Mouse (Mus musculus) brain, embryonic 14.5 days (tissue): ENCODE measurements around the gene Gm10803. TPM values are rescaled to one million over a fixed set of nuclear protein-coding genes. Genes with fewer than 3 reads are reported as not detected.
A peak's percentile ranks its signal among the peaks of the same experiment; 100 is the strongest.

Experiments used
- DNase-seq: peaks from one replicate; pipeline ENCODE4 v3.0.0-alpha.2; 2011; ENCODE audit warnings: low read depth
- CTCF ChIP-seq: fragments of 200-500 bp; IDR thresholded peaks from 2 replicates; pipeline ENCODE4 v1.5.1; 2012; ENCODE audit warnings: inconsistent platforms, mild to moderate bottlenecking, moderate library complexity, borderline replicate concordance; ENCODE audit not compliant: insufficient read depth, insufficient read length; ENCODE audit errors: extremely low read depth
- POLR2A ChIP-seq: fragments of 200-500 bp; IDR thresholded peaks from 2 replicates; pipeline ENCODE4 v1.6.1; 2012; ENCODE audit warnings: mild to moderate bottlenecking, inconsistent platforms, borderline replicate concordance; ENCODE audit not compliant: poor library complexity, insufficient read depth, insufficient read length, severe bottlenecking; ENCODE audit errors: extremely low read depth
- polyA plus RNA-seq: library from polyadenylated mRNA; depleted of rRNA; stranded (reverse); fragments of >200 nt; gene quantifications from 2 replicates; pipeline ENCODE4 v1.2.3, GENCODE M21; 2012

The Gm10803 gene
- polyA plus RNA-seq, 1 experiment: not detected

DNA sequence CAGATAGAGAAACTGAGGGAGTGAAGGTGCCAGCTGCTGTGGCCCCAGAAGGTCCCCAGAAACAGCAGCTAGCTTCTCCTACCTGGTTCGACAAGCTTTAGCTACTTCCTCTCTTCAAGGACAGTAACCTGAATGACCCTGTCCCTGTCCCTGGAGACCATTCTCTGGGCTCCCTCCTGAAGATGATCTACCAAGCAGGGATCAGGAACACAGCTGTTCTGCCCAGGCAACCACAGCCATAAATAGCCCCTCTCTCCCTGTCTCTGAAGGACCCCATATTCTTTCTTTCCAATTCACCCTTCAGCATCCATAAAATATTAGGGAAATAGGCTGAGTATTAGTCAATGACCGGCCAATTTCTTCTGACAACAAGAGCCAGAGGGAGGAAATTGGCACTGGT, 18.6 kb upstream of the Gm10803 start:
- no peak for DNase-seq
- no peak for TF ChIP-seq POLR2A
- TF ChIP-seq CTCF: no peak

DNA sequence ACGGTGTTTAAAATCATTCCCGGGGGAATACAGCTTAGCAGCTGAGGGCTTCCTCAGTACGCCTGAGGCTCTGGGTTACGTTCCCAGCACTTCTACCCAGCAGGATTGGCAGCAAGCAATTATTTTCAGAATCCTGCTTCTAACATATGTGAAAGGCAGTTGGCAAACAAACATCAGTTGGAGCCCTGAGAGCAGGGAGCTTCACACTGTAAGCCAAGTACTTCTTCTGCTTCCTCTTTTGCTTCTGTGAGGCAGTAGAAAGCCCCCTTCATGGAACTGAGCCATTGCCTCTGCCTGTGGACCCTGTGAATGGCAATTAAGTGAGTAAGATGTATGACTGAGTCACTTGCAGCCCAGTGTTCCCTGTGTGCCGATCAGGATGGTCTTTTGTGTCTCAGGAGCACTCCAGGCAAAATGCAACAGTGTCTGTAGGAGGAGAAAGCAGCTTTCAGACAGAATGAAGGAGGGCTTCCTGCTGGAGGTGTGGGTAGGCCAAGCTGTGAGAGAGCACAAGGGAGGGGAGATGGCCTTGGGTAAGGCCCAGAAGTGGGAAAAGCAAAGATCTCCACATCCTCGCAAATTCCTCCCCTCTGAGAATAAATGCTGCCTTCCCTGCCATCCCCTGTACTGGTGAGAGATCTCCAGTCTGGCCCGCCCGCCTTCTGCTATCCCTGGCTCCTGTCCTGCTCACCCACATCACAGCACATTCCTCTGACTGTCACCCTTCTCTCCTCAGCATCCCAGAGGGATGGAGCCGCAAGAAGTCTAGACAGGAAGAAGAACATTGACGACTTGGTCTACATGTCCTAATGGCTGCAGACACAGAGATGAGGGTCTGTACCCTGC, 7.5 kb upstream of the Gm10803 start:
- TF ChIP-seq POLR2A: no peak
- no peak for TF ChIP-seq CTCF
- peak; percentile 68 for DNase-seq

DNA sequence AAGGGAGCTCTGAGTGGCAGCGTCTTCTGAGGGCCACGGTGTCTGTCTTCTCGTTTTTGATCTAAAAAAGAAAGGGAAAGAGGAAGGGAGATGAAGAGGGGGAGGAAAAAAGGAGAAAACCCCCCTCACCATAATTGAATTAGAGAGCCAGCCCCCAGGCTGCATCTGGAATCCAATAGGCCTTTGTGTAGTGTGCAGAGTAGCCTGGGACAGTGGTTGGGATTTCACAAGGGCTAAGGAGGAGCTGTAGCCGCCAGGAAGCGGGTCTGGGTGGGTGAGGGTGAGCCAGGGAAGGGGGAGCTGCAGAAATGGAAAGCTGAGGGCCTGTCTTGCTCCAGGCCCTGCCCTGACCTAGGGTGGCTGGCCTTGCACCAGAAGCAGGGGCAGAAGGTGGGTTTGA, 6.5 kb upstream of the Gm10803 start:
- TF ChIP-seq CTCF (no peak), POLR2A (no peak)
- no peak for DNase-seq

DNA sequence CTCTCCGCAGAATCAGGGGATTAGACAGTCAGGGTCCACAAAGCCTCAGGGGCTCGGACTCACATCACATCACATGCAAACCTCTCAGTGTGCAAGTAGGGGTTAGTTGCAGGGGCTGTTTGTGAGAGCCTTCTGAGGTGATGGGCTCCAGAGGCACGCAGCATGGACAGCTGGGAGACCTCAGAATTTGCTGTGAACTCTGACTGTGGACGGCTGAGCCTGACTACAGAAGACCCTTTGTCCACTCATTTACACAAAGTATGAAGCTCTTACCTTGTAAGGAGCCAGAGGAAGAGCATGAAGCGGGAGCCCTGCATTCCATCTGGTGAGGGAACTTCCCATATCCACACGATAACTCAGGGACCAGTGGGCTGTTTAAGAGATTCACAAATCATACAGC, 5.3 kb downstream of the Gm10803 start:
- TF ChIP-seq CTCF: no peak
- TF ChIP-seq POLR2A: no peak
- DNase-seq: no peak

DNA sequence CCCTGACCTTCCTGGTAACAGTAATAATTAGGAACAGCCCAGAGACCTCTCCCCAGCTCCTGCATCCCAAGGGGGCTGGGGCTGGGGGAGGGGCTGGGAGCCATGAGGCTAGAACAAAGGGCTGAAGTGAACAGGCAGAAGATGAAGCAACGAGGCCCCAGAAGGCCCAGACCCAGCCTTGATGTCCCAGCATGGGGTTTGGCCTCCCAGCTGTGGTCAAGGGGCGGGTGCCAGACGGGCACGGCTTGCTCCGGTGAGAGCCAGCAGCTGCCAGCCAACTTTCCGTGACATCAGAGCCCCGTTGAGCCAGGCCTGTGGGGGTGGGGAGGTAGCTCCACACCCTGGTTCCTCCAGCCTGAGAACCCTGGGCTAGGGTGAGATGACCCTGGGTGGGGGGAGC, 7.3 kb downstream of the Gm10803 start:
- TF ChIP-seq POLR2A: no peak
- no peak for TF ChIP-seq CTCF
- DNase-seq: no peak

DNA sequence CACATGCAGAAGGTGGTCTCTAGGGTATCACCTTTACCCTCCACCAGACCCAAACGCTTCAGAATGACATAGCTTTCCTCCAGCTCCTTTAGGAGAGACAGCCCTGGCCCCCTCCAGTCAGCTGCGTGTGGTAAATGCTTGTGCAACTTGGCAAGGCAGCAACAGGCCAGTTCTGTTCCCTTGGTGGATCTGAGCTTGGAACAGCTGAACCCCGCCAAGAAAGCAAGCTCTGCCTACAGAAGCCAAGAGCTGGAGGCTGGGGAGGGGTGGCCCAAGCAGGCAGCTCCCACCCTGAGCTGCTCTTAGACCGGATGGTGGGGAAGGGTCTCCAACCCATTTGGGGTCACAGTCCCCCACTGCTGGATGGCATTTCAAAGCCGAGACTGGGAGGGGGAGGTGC, 12.2 kb downstream of the Gm10803 start:
- no peak for TF ChIP-seq CTCF
- no peak for TF ChIP-seq POLR2A
- no peak for DNase-seq

DNA sequence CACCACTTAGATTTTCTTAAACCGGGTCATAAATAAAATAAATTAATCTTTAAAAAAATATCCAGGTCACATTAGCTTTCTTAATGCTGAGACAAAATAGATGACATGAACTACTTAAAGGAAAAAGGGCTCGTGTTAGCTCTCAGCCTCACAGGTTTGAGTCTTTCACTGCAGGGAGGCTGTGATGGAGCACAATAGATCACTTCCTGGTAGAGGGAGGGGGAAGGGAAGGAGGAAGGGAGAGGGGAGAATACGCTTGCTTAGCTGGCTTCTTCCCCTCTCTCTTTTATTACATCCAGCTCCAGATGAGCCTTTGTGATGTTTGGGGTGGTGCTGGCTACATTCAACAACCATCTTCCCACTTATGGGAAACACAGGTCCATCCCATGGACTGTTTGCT, 20.9 kb downstream of the Gm10803 start:
- DNase-seq: no peak
- TF ChIP-seq POLR2A (no peak), CTCF (no peak)

DNA sequence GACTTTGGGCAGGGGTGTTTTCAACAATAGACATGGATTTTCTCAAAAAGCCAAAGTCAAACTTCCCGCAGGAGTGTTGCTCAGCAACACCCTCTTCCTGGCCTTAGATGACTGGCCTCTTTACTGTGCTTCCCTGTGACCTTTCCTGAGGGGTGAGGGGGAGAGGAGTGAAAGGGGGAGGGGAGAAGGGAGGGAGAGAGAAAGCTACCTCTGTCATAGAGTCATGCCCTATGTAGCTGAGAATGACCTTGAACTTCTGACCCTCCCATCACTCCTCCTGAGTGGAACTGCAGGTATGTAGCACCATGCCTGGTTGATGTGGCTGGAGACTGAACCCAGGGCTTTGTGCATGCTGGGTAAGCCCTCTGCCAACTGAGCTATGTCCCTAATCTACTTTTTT, 25.5 kb downstream of the Gm10803 start:
- TF ChIP-seq POLR2A: no peak
- no peak for TF ChIP-seq CTCF
- no peak for DNase-seq

DNA sequence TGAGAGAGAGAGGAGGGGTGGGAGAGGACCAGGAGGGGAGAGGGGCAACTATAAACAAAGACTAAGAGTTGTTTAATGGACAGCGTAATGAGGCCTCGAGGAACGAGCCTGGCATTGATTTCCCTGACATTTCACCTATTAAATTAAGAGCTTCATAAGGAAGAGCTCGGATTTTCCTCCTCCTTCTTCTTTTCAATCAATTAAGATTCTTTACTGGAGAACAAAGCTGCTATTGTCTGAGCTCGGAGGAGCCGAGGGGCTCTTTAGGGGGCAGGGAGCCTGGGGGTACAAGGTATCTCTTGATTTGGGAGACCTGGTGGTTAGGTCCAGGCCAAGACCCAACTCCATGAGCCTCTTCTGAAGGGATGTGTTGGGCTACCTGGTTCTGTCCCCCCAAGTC, 27.1 kb downstream of the Gm10803 start:
- no peak for TF ChIP-seq CTCF
- TF ChIP-seq POLR2A: no peak
- no peak for DNase-seq

DNA sequence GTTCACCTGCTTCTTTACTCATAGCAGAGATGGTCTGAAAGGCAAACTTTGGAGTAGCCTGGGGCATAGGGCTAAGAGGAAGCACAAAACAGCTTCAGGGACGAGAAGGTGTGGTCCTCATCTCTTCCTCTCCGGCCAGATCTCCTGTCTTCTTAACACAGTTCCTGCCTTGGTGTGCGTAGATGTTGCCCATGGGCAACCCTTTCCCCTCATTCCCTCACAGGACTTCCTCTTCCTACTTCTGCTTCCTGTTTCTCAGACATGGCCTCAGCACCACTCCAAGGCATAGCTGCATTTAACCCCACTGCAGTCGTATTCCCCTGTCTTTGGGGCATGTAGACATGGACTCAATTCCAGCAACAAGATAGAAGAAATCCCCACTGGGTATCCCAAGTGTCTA, 29.5 kb downstream of the Gm10803 start:
- TF ChIP-seq CTCF: no peak
- no peak for TF ChIP-seq POLR2A

DNA sequence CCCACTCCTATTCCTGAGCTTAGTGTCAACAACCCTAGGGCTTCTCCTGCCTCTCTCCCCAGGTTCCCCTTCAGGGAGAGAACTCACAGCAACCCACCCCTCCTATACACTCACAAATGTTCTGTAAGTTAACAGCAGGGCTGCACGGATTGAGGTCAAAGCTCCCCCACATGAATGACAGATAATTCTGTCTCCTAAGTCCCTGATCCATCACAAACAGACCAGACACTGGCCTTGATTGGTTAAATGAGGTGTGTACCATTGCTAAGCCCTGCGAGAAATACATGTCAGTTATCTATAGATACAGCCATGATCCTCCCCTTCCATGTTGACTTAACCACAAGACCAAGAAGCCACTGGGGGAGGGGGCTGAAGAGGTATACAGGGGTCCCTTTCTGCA, 31.3 kb downstream of the Gm10803 start:
- TF ChIP-seq CTCF: no peak
- TF ChIP-seq POLR2A: no peak
- DNase-seq: no peak

More for the DNA sequence above, 29.5 kb downstream of the Gm10803 start:
- DNase-seq: no peak

DNA sequence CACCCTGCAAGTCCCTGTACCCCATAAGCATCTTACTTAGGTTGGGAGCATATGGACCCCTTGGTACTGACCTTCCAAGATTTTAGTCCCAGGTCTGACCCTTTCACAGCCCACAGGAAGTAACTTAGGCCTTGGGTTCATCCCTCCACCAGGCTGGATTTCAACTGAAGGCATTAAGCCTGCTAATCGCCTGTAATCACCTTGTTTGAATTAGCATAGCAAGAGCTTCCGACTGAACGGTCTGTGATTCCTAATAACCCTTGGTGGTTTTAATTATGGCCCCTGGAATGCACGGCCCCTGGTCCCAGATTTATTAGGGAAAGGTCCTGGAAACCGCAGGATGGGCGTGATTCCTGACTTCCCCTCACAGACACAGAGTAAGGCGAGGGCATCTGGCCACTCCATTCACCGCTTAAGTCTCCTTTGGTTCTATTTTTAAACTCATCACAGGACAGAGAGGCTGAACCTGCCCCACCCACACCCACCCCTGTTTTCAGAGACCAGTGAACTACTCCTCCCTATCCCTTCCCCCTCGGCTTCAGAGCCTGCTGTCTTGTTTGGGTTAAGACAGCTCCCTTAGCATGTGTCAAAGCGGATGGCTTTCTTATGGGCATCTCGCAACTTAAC, 31.9 kb downstream of the Gm10803 start:
- TF ChIP-seq POLR2A (no peak), CTCF (no peak)
- no peak for DNase-seq

DNA sequence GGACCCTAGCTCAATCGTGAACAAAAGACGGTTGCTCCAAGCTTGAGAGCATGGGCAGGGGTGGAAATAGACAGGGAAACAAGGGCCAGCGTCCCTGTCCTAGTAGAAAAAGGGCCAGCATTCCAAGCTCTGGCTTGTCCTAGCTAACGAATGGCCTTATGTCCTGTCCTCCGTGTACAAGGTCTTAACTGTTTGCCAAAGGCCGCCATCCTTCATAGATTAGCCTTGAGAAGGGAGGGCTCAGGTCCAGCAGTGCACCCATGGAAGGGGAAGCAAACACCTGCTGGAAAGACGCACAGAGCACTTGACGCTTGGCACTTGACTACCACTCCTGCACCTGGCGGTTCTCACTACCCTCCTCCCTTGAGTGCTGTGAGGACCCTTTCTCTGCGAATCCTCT, 32.8 kb downstream of the Gm10803 start:
- no peak for DNase-seq
- TF ChIP-seq POLR2A (no peak), CTCF (no peak)

DNA sequence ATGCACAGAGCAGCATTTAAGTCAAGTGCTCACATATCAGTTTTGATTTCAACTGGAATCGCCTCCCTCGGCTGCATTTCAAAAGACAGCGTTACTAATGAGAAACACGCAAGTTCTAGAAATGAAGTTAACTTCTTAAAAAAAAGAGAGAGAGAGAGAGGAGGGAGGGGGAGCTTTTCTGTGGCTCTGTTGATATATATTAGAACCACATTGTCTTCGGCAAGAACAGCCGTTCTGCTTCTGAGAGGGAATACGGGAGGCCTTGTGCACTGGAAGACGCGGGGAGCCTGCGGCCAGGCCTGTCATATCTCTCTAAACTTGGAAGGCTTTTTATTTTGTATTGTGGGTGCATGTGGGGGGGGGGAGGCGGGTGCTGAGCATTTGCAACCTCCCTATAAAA, 36.8 kb downstream of the Gm10803 start:
- TF ChIP-seq POLR2A (no peak), CTCF (no peak)
- DNase-seq: no peak

DNA sequence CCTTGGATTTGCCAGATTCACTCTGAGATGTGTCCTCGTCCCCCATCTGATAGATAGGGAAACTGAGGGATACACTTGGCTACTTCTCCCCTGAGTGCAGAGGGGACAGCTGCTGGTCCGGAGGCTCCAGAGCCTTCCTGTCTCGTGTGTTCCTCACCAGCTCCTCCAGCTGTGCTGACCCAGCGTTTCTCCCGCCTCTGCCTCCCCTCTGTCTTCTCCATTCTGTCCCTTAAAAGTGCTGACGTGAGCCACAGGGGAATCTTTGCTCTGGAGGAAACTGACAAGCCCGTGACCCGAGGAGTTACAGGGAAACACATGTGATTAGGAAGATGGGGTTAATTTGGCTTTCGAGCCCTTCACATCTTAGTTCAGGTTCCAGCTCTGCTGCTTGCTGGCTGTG, 39.4 kb downstream of the Gm10803 start:
- TF ChIP-seq CTCF: no peak
- no peak for TF ChIP-seq POLR2A
- no peak for DNase-seq
